Comparison of ENCODE assay signal across 19 mouse cellular contexts in genomic region chr8:117805419-117805818, GRCm38 (mm10). TPM values are rescaled to one million over a fixed set of nuclear protein-coding genes. Genes with fewer than 3 reads are reported as not detected.
DNase-seq lines count a peak whose midpoint lies in the region; ATAC-seq and TF ChIP-seq lines count a peak whose summit lies in the region.
"Had no signal": no experiment of that assay in that cellular context is flagged by ENCODE, and none has a peak within 500 bp of the region (broad histone marks: within the 10 kb centered on the region; RNA-seq: fewer than 3 reads in every experiment).

No protein-coding gene starts in this region.

- no peaks in the 10 kb centered on the region for H3K27me3 ChIP-seq in cerebellum, adult 2 months (ENCODE audit: control insufficient read depth, insufficient read depth, low read length)
- H3K27me3 ChIP-seq: embryonic facial prominence, embryonic 13.5 days; heart, embryonic 13.5 days had no signal

- TF ChIP-seq POLR2A in lung, adult 2 months (IDR thresholded peaks at IDR 0.05; ENCODE audit: borderline replicate concordance, extremely low read depth, low read depth, low read length) = no peak
- TF ChIP-seq POLR2A in cerebellum, adult 2 months (IDR thresholded peaks at IDR 0.05; ENCODE audit: borderline replicate concordance, insufficient read depth, low read length) = no peak

- 67% methylated on average over 5 of the region's 5 CpGs for WGBS in lung, adult 2 months
- 88% methylated on average over 5 of the region's 5 CpGs for WGBS in cerebellum, adult 2 months

- H3K4me1 ChIP-seq in lung, adult 2 months (ENCODE audit: control insufficient read depth, insufficient read depth, low read length) = no peaks in the 10 kb centered on the region
- H3K4me1 ChIP-seq in cerebellum, adult 2 months (ENCODE audit: control insufficient read depth, insufficient read depth, low read length) = 0 out of 2 replicates have a peak, but pooled peaks cover 3% of the 10 kb centered on the region

- DNase-seq in lung, adult 18-20 months = peak; percentile 17 to 46
- no peak for DNase-seq in lung, adult 2 months
- peak; percentile 60 to 80 for DNase-seq in kidney, postnatal 36 days
- peak; percentile 48 for DNase-seq in lung, postnatal 25 days (ENCODE audit: low spot score)
- DNase-seq in cerebellum, postnatal 10 days = no peak
- DNase-seq in cerebellum, adult 2 months = no peak
- DNase-seq: cerebellum, adult 11 months; heart, postnatal 4 days; liver, postnatal 0 days; right cerebral cortex, adult 18-20 months; spleen, adult 18-20 months had no signal

- H3K4me3 ChIP-seq in lung, adult 2 months (replicated peaks; ENCODE audit: extremely low read depth, low read depth, low read length) = no peak overlapping the region
- no peak overlapping the region for H3K4me3 ChIP-seq in cerebellum, adult 2 months (replicated peaks; ENCODE audit: insufficient read depth, low read depth, low read length)
- H3K4me3 ChIP-seq: embryonic facial prominence, embryonic 13.5 days; forebrain, embryonic 12.5 days; heart, embryonic 13.5 days; midbrain, embryonic 12.5 days had no signal

- TF ChIP-seq CTCF in lung, adult 2 months (IDR thresholded peaks at IDR 0.05; ENCODE audit: insufficient read depth, low read length) = no peak
- TF ChIP-seq CTCF in cerebellum, adult 2 months (IDR thresholded peaks at IDR 0.05; ENCODE audit: borderline replicate concordance, insufficient read depth, low read depth, low read length) = no peak

- no peak overlapping the region for H3K27ac ChIP-seq in cerebellum, adult 2 months (ENCODE audit: insufficient read depth, low read length)
- H3K27ac ChIP-seq: embryonic facial prominence, embryonic 13.5 days; forebrain, embryonic 12.5 days; heart, embryonic 13.5 days; hindbrain, postnatal 0 days; midbrain, embryonic 12.5 days had no signal

- ATAC-seq in CD4-positive, CD25-positive, alpha-beta regulatory T cell, adult 4 months = no peak
- no peak for ATAC-seq in erythroblast, adult 5-6 weeks (replicated peaks; ENCODE audit: low FRiP score, poor library complexity, severe bottlenecking)
- ATAC-seq: hindbrain, postnatal 0 days; liver, postnatal 0 days; Patski had no signal

RNA-seq across cellular contexts. Expression of gene Mphosph6, which starts 3.7 kb away (rescaled TPM):
- 4.3 and 10.2 TPM in 2 replicates for polyA plus RNA-seq in lung, adult 2 months (2012; rRNA removed)
- 10 to 100 TPM; 57.8 to 65.0 TPM for polyA plus RNA-seq in CD4-positive, CD25-positive, alpha-beta regulatory T cell, adult 4 months (2017; shearing (Covaris generic))
- total RNA-seq in erythroblast, adult 5-6 weeks (2015; ENCODE audit: low replicate concordance) = 10.4 and 19.4 TPM in 2 replicates
- total RNA-seq in erythroblast, adult 5-6 weeks (2017; ENCODE audit: low replicate concordance) = 3.5 and 6.3 TPM in 2 replicates
- 24.7 and 26.2 TPM in 2 replicates for polyA plus RNA-seq in cerebellum, adult 2 months (2012; rRNA removed)

Comparison
In these comparisons a context has a peak if more than half of its experiments do, and no peak if none do; other contexts are left out.
1. DNase-seq: peak in lung, adult 18-20 months (2 of 2), kidney, postnatal 36 days (2 of 2) and lung, postnatal 25 days (single experiment); none in lung, adult 2 months (single experiment), cerebellum, postnatal 10 days (0 of 2) and cerebellum, adult 2 months (0 of 2).